Mouse (Mus musculus) forelimb bud, embryonic 11.5 days (tissue): ENCODE results near the gene Kcp.

Source experiments
- DNase-seq: peaks from one replicate; pipeline ENCODE4 v3.0.0-alpha.2; 2012; ENCODE audit warnings: low read depth, low spot score

Kcp gene

GRCm38 (mm10) chr6:29507447-29508309 is at the start of gene Kcp:
Gene Kcp (minus strand): TSS chr6:29507952.
- DNase-seq: peak; percentile 56

GRCm38 (mm10) chr6:29557112-29557511 is 49.4 kb upstream of the Kcp start:
- DNase-seq: no peak

- no peak for DNase-seq
These were observed 44.8 kb upstream of the Kcp start for GRCm38 (mm10) chr6:29552526-29552925.

GRCm38 (mm10) chr6:29548086-29548485 is 40.3 kb upstream of the Kcp start:
- no peak for DNase-seq

GRCm38 (mm10) chr6:29547582-29547981 is 39.8 kb upstream of the Kcp start:
- no peak for DNase-seq

- no peak for DNase-seq
These were observed 37.9 kb upstream of the Kcp start for GRCm38 (mm10) chr6:29545611-29546010.

- DNase-seq: no peak
These were observed 33.2 kb upstream of the Kcp start for GRCm38 (mm10) chr6:29540956-29541355.

- no peak for DNase-seq
These were observed 32.5 kb upstream of the Kcp start for GRCm38 (mm10) chr6:29540223-29540622.

- no peak for DNase-seq
These were observed 31.8 kb upstream of the Kcp start for GRCm38 (mm10) chr6:29539502-29539901.

GRCm38 (mm10) chr6:29537221-29537620 is 29.5 kb upstream of the Kcp start:
- no peak for DNase-seq

GRCm38 (mm10) chr6:29536651-29537193 is 29.0 kb upstream of the Kcp start:
- DNase-seq: no peak

- no peak for DNase-seq
These were observed 27.6 kb upstream of the Kcp start for GRCm38 (mm10) chr6:29535316-29535715.

GRCm38 (mm10) chr6:29530050-29530449 is 22.3 kb upstream of the Kcp start:
- no peak for DNase-seq

- DNase-seq: no peak
These were observed 21.7 kb upstream of the Kcp start for GRCm38 (mm10) chr6:29529444-29529820.

- no peak for DNase-seq
These were observed 21.1 kb upstream of the Kcp start for GRCm38 (mm10) chr6:29528561-29529443.

GRCm38 (mm10) chr6:29528165-29528505 is 20.4 kb upstream of the Kcp start:
- DNase-seq: no peak

- DNase-seq: no peak
These were observed 19.8 kb upstream of the Kcp start for GRCm38 (mm10) chr6:29527361-29528164.

GRCm38 (mm10) chr6:29526281-29527251 is 18.8 kb upstream of the Kcp start, which contains the start of gene Irf5:
Gene Irf5 (plus strand): TSS chr6:29526625.
- DNase-seq: no peak

GRCm38 (mm10) chr6:29525256-29525655 is 17.5 kb upstream of the Kcp start:
- DNase-seq: no peak

GRCm38 (mm10) chr6:29524034-29524489 is 16.3 kb upstream of the Kcp start:
- DNase-seq: no peak
